Mouse (Mus musculus): ENCODE results near the gene Polr3gl.

DNA sequence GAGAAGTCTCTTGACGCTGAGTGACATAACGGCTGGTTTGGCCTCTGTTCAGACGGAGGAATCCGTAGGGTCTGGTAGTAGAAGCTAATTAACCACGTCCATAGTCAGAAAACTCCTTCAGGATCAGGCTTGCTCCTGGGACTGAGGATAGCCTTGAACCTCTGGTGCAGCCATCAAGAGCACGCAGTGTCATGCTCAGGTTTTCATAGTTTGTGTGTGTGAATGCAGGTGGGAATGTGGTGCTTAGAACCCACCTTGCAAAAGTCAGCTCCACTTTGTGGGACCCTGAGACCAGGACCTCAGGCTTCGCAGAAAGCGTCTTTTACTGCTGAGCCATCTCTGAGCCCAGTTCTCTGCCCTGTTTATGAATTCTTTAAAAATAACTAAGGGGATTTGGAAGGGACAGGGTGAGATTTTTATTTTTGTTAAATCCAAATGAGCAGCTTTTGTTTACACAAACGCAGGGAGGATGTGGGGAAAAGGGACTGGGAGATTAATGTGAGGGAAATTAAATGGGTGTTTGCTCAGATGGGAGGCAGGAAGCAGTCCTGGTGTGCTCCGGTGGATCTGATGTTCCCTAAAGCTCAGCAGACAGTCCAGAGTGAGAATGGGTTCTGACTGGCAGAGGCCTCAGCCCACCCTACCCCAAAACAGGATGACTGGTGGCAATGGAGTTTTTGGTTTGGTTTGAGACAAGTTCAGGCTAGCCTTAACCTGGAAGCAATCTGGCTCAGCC lies 31.9 kb downstream of the Polr3gl start:
- TF ChIP-seq GATA1 (IDR thresholded peaks at IDR 0.05; ENCODE audit: low read length): no peak
- no peak for TF ChIP-seq TAL1 (IDR thresholded peaks at IDR 0.05; ENCODE audit: low read length)
